Mouse (Mus musculus): ENCODE results near the gene Abcf2. TPM values are rescaled to one million over a fixed set of nuclear protein-coding genes. Genes with fewer than 3 reads are reported as not detected.

The Abcf2 gene
- total and polyA plus RNA-seq, 3 experiments, result 244 to 257 TPM; not detected in 1

DNA sequence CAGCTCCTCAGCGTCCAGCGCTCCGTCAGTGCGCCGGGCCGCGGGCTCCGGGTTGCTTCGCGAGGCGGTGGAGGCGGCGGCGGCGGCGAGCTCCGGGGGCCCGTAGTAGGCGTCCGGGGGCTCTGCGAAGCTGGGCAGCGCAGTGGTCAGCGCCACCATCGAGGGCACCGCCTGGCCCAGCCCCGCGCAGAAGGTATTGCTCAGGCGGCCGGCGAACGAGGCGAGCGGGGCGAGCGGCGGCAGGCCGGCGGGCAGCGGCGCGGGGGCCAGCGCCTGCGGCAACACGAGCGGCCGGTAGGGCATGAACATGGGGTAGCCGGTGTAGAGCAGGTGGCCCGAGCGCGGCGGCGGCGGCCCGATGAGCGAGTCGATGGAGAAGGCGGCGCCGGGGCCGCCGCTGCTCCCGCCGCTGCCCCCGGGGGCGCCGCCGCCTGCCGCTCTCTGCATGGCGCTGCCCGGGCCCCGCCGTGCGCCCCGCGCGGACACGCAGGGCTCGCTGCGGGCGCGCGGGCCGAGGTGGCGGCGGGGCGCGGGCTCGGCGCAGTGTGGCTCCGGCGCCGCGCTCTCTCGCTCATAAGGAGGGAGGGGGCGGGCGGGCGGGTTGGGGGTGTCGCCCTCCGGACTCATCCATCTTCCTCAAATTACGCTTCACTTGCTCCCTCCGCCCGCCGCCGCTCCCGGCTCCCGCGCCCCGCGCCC lies 50.9 kb downstream of the Abcf2 start:
- H3K9me3 ChIP-seq (replicated peaks; ENCODE audit: insufficient read depth, low read length), result no peaks in the 10 kb centered on the region
- no peak for DNase-seq (ENCODE audit: low read depth, low spot score)
- no peaks in the 10 kb centered on the region for H3K79me2 ChIP-seq (ENCODE audit: control insufficient read depth, insufficient read depth, low read length, poor library complexity)
- peaks cover 0 to 15% of the 10 kb centered on the region in 2 experiments; a peak in 2 of 4 replicates for H3K36me3 ChIP-seq (ENCODE audit: control insufficient read depth in 1 of 2, insufficient read depth in 2 of 2, low read length in 2 of 2)
- peaks cover 8 to 18% of the 10 kb centered on the region in 2 experiments for H3K27me3 ChIP-seq (ENCODE audit: control insufficient read depth in 1 of 2, insufficient read depth in 2 of 2, low read length in 2 of 2)
- H3K4me1 ChIP-seq (ENCODE audit: control insufficient read depth in 1 of 2, insufficient read depth in 2 of 2, low read length in 2 of 2), result peaks cover 3 to 16% of the 10 kb centered on the region in 2 experiments; a peak in 3 of 4 replicates
- no peak for TF ChIP-seq MXI1 (IDR thresholded peaks at IDR 0.05; ENCODE audit: low read depth, low read length)
- no peak for TF ChIP-seq POLR2A (IDR thresholded peaks at IDR 0.05; ENCODE audit: control insufficient read depth in 1 of 2, insufficient read depth in 1 of 2, low read depth in 1 of 2, low read length in 2 of 2, poor library complexity in 1 of 2)
- no peak for TF ChIP-seq TBP (IDR thresholded peaks at IDR 0.05; ENCODE audit: low read depth, low read length)
- no peak for TF ChIP-seq MEF2A (IDR thresholded peaks at IDR 0.05; ENCODE audit: extremely low read depth, insufficient replicate concordance, low read depth, low read length, poor library complexity, severe bottlenecking)
- no peak for TF ChIP-seq NELFE (IDR thresholded peaks at IDR 0.05; ENCODE audit: low read depth, low read length)
- TF ChIP-seq ETS1 (IDR thresholded peaks at IDR 0.05; ENCODE audit: low read depth, low read length), result no peak
- no peak for TF ChIP-seq ZKSCAN1 (IDR thresholded peaks at IDR 0.05; ENCODE audit: low read depth, low read length)
- no peak for TF ChIP-seq NRF1 (IDR thresholded peaks at IDR 0.05; ENCODE audit: insufficient read depth, low read depth, low read length, poor library complexity, severe bottlenecking)
- TF ChIP-seq POLR2AphosphoS2 (IDR thresholded peaks at IDR 0.05; ENCODE audit: low read length), result no peak
- TF ChIP-seq SMC3 (IDR thresholded peaks at IDR 0.05; ENCODE audit: low read depth, low read length), result no peak
- no peak for TF ChIP-seq USF2 (IDR thresholded peaks at IDR 0.05; ENCODE audit: borderline replicate concordance in 1 of 2, insufficient read depth in 1 of 2, low read depth in 1 of 2, low read length in 2 of 2)
- TF ChIP-seq MAX (IDR thresholded peaks at IDR 0.05; ENCODE audit: low read length), result no peak
- TF ChIP-seq ZC3H11A (IDR thresholded peaks at IDR 0.05; ENCODE audit: low read depth, low read length), result no peak
- no peak for TF ChIP-seq JUND (IDR thresholded peaks at IDR 0.05; ENCODE audit: low read depth, low read length)
- no peak overlapping the region for H3K27ac ChIP-seq (ENCODE audit: control insufficient read depth, low read depth, low read length)
- H3K9ac ChIP-seq (ENCODE audit: control insufficient read depth, low read depth, low read length, poor library complexity, severe bottlenecking), result no peak overlapping the region
- H3K4me3 ChIP-seq (ENCODE audit: control insufficient read depth in 1 of 2, insufficient read depth in 1 of 2, low read depth in 2 of 2, low read length in 2 of 2), result no peak overlapping the region

DNA sequence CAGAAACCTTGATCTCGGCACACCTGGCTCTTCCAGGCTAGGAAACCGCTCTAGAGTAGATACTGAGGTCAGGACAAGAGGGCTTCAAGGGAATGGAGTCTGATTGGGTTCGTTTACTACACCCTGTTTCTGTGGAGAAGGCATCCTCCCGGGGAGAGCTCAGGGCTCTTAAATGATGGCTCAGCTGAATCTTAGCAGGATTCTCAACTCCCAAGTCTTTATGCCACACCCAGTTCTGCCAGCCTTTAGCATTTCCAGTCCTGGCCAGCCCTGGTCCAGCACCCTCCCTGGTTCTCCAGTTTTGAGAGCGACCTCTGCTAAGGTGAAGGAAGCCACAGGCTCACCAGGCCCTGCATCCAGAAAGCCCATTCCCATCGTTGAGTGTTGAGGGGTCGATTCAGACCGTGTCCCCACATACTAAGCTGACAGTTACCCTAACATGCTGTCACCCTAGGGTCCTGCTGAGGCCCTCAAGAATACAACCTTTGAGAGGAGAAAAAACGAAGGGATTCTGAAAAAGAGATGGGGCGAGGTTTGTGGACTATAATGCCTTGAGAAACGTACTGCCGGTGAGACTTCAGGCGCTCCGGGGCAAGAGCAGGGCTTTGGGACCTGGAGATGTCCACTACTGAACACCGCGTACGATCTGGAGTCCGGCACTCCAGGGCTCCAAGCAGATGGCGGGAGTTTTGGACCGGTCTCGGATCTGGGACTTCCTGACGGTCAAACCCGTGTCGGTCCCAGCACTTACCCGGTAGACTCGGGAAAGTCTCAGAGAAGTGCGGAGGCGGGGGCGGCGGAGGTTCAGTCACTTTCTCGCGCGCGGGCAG lies 51.7 kb downstream of the Abcf2 start:
- peaks cover 8 to 18% of the 10 kb centered on the region in 2 experiments for H3K27me3 ChIP-seq (ENCODE audit: control insufficient read depth in 1 of 2, insufficient read depth in 2 of 2, low read length in 2 of 2)
- peaks cover 0 to 15% of the 10 kb centered on the region in 2 experiments; a peak in 2 of 4 replicates for H3K36me3 ChIP-seq (ENCODE audit: control insufficient read depth in 1 of 2, insufficient read depth in 2 of 2, low read length in 2 of 2)
- no peaks in the 10 kb centered on the region for H3K9me3 ChIP-seq (replicated peaks; ENCODE audit: insufficient read depth, low read length)
- DNase-seq (ENCODE audit: low read depth, low spot score), result no peak
- TF ChIP-seq TAL1 (IDR thresholded peaks at IDR 0.05; ENCODE audit: low read length) (no peak), CHD1 (IDR thresholded peaks at IDR 0.05; ENCODE audit: low read depth, low read length) (no peak), USF1 (IDR thresholded peaks at IDR 0.05; ENCODE audit: low read depth, low read length) (no peak), CHD2 (IDR thresholded peaks at IDR 0.05; ENCODE audit: low read length) (no peak), NELFE (IDR thresholded peaks at IDR 0.05; ENCODE audit: low read depth, low read length) (no peak), MAFK (IDR thresholded peaks at IDR 0.05; ENCODE audit: borderline replicate concordance, low read depth, low read length) (no peak), UBTF (IDR thresholded peaks at IDR 0.05; ENCODE audit: borderline replicate concordance, insufficient read depth, low read depth, low read length) (no peak), RCOR1 (IDR thresholded peaks at IDR 0.05; ENCODE audit: low read depth, low read length) (no peak), JUND (IDR thresholded peaks at IDR 0.05; ENCODE audit: low read depth, low read length) (no peak), MXI1 (IDR thresholded peaks at IDR 0.05; ENCODE audit: low read depth, low read length) (no peak), TBP (IDR thresholded peaks at IDR 0.05; ENCODE audit: low read depth, low read length) (no peak), GABPA (IDR thresholded peaks at IDR 0.05; ENCODE audit: low read depth, low read length) (no peak)
- peaks cover 3 to 16% of the 10 kb centered on the region in 2 experiments; a peak in 3 of 4 replicates for H3K4me1 ChIP-seq (ENCODE audit: control insufficient read depth in 1 of 2, insufficient read depth in 2 of 2, low read length in 2 of 2)
- no peak overlapping the region for H3K9ac ChIP-seq (ENCODE audit: control insufficient read depth, low read depth, low read length, poor library complexity, severe bottlenecking)
- no peak overlapping the region for H3K27ac ChIP-seq (ENCODE audit: control insufficient read depth, low read depth, low read length)
- H3K4me3 ChIP-seq (ENCODE audit: control insufficient read depth in 1 of 2, insufficient read depth in 1 of 2, low read depth in 2 of 2, low read length in 2 of 2), result no peak overlapping the region
- H3K79me2 ChIP-seq (ENCODE audit: control insufficient read depth, insufficient read depth, low read length, poor library complexity), result no peaks in the 10 kb centered on the region

All from MEL (cell line).